Mouse (Mus musculus) neural tube, embryonic 11.5 days (tissue): ENCODE data around the gene Myo1d. TPM values are rescaled to one million over a fixed set of nuclear protein-coding genes. Genes with fewer than 3 reads are reported as not detected.

Experiments used
- ATAC-seq: fragments of 200-750 bp; cut with Nextera tagmentation; 2 replicates; pipeline ENCODE4 v1.8.0; 2017; ENCODE audit warnings: moderate number of reproducible peaks, mild to moderate bottlenecking, moderate TSS enrichment, moderate library complexity; ENCODE audit not compliant: insufficient read depth, low FRiP score, low TSS enrichment
- DNase-seq: peaks from one replicate; pipeline ENCODE4 v3.0.0-alpha.2; 2015; ENCODE audit warnings: low spot score
- H3K27ac ChIP-seq: fragments of 300-500 bp; sonication (generic); 2 replicates; pipeline ENCODE4 v1.5.1; 2014; ENCODE audit warnings: low read depth, mild to moderate bottlenecking, low read length
- H3K27me3 ChIP-seq: fragments of 300-500 bp; sonication (generic); 2 replicates; pipeline ENCODE4 v1.6.1; 2014; ENCODE audit warnings: mild to moderate bottlenecking, low read length, mixed read lengths; ENCODE audit not compliant: control insufficient read depth, insufficient read depth
- H3K36me3 ChIP-seq: fragments of 300-500 bp; sonication (generic); 2 replicates; pipeline ENCODE4 v1.6.1; 2014; ENCODE audit warnings: mild to moderate bottlenecking, low read length, moderate library complexity, mixed read lengths; ENCODE audit not compliant: control insufficient read depth, insufficient read depth
- H3K4me1 ChIP-seq: fragments of 300-500 bp; sonication (generic); 2 replicates; pipeline ENCODE4 v1.6.1; 2014; ENCODE audit warnings: low read length, mixed read lengths; ENCODE audit not compliant: control insufficient read depth, insufficient read depth
- H3K4me2 ChIP-seq: fragments of 300-500 bp; sonication (generic); 2 replicates; pipeline ENCODE4 v1.6.1; 2014; ENCODE audit warnings: low read depth, mild to moderate bottlenecking, moderate library complexity
- H3K4me3 ChIP-seq: fragments of 300-500 bp; sonication (generic); 2 replicates; pipeline ENCODE4 v1.5.1; 2014; ENCODE audit warnings: low read depth, low read length
- H3K9ac ChIP-seq: fragments of 300-500 bp; sonication (generic); 2 replicates; pipeline ENCODE4 v1.6.1; 2014; ENCODE audit warnings: mild to moderate bottlenecking, low read length
- H3K9me3 ChIP-seq: fragments of 300-500 bp; sonication (generic); 2 replicates; pipeline ENCODE4 v1.6.1; 2016; ENCODE audit warnings: low read length; ENCODE audit not compliant: control insufficient read depth
- WGBS: fragments of 180-500 bp; shearing (Covaris S2); extraction: QIAGEN DNeasy Blood & Tissue Kit; methylation state at CpG from one replicate; pipeline ENCODE4 v1.1.7; 2014; 5-methylcytosine and 5-hydroxymethylcytosine counted together
- polyA plus RNA-seq: library from polyadenylated mRNA; unstranded; fragments of >200 nt; fragmentation: Nextera tagmentation; extraction: Ambion mirVana; gene quantifications from 2 replicates; pipeline ENCODE4 v1.2.1, GENCODE M21; 2014

Gene Myo1d
- polyA plus RNA-seq, 1 experiment from 2014 or later = 2.8 TPM

DNA sequence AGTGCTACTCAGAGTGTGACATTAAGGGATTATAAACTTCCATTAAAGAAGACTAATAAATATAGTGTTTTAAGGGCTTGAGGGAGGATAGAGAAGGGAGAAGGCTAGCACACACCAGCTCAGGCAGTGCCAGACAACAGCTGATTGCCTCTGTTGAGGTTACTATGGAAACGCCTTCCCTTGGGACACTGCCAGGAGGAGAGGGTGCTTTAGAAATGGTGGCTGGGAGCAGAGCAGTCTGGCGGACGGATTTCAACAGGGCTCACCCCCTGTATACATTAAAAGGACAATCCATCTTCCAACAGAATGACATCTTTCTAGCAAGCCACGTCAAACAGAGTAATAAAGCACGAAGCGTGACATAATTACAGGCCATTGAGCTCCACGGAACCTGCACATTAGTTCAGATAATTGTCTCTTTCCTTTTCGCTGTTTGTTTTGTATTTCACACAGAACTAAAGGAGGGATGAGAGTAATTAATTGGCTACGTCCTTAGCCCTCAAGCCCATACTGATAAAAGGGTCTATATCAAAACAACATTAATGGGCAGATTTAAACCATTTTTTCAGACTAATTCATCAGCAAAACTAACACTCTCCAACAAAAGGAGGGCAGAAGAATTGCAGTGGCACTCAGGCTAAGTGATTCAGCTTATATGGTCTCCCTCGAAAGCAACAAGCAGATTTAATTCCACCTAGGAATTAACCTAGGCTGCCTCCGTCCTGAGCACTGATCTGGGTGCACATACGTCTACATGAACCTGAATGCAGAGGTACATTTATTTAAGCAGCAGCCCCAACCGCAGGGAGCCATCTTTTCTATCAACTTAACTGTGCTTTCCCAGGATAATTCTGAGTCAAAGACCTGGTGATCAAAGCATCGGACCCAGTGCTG, 201.8 kb downstream of the Myo1d start:
- Histone ChIP-seq H3K27ac (peak overlapping the region; percentile 77), H3K27me3 (peaks cover 18% of the 10 kb centered on the region), H3K4me1 (peaks cover 14% of the 10 kb centered on the region; the same call in 1 of the 2 replicates), H3K4me3 (no peak overlapping the region), H3K36me3 (no peaks in the 10 kb centered on the region), H3K4me2 (peak overlapping the region; percentile 9), H3K9ac (no peak overlapping the region), H3K9me3 (no peaks in the 10 kb centered on the region)
- ATAC-seq (peak; percentile 99), DNase-seq (peak; percentile 84)
- WGBS = 15% methylated on average over 14 of the region's 14 CpGs

GRCm38 (mm10) chr11:80575794-80576193, 204.0 kb downstream of the Myo1d start:
- WGBS = 83% methylated on average over 3 of the region's 3 CpGs

DNA sequence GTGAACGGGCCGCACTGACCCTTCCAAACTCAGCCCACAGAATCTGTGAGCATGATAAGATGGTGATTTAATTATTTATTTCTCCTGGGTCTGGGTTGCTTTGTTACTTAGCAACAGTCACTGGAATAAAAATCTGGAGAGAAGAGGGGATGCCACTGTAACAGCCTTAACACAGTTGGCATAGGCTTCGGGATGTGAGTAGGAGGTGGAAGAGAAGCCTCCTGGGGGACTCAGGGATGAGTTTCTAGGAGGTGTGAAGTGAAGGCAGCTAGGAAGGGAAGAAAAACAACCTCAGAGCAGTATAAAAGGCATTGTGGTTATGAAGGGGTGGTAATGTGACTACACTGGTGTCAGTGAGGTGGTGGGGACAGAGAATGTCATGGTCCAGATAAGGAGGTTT, 213.5 kb downstream of the Myo1d start:
- H3K27me3 ChIP-seq = no peaks in the 10 kb centered on the region
- H3K27ac ChIP-seq = no peak overlapping the region
- ATAC-seq (no peak), DNase-seq (no peak)
- no peak overlapping the region for H3K9ac ChIP-seq
- H3K4me1 ChIP-seq = peaks cover 4% of the 10 kb centered on the region; the same call in 1 of the 2 replicates
- H3K9me3 ChIP-seq = no peaks in the 10 kb centered on the region
- no peak overlapping the region for H3K4me3 ChIP-seq
- no peak overlapping the region for H3K4me2 ChIP-seq
- WGBS = 78% methylated on average over 3 of the region's 3 CpGs
- no peaks in the 10 kb centered on the region for H3K36me3 ChIP-seq

More at GRCm38 (mm10) chr11:80575794-80576193, 204.0 kb downstream of the Myo1d start:
- Histone ChIP-seq H3K27me3 (peaks cover 16% of the 10 kb centered on the region), H3K9me3 (no peaks in the 10 kb centered on the region), H3K27ac (no peak overlapping the region), H3K9ac (no peak overlapping the region), H3K4me2 (no peak overlapping the region), H3K4me3 (no peak overlapping the region), H3K36me3 (no peaks in the 10 kb centered on the region), H3K4me1 (peaks cover 14% of the 10 kb centered on the region; the same call in 1 of the 2 replicates)
- DNase-seq = no peak
- no peak for ATAC-seq

DNA sequence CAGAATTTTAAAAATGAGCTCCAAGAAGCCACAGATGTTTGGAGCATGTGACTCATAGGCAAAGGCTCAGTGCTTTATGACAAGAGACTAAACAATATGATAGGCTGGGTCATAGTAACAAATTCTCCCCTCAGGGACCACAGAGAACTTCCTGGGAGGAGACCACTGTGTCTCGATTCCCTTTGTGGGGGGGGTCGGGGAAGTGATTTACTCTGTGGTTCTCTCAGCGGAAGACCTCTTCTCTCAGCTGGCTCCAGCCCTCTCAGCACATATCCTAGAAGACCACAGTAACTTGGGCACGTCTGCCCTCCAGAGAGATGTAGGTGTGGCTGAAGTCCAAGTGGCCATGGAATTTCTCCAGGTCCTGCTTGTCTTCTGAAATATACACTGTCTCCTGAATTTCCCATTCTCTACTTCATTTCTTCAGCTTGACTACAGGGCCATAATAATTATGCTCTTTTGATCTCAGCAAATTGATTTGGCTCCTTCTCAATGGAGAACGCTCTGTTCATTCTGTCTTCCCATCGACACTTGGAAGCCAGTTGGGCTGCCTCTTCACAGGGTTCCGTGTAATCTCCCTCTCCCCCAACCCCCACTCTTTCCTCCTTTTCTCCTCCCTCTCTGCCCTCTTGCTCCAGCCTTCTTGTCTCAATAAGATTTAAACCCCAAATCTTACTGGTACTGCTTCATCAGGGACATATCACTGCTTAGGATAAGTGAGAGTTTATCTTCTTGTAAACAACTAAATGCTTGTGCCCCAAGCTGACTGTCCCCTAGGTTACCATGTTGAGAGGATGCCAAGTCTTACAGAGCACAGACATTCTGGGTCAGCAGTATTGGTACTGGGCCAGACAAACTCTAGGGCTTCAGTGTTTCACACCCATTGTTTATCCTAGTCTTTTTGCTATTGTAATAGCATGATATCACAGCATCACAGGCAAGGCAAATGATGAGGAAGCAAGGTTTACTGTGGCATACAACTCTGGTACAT, 214.6 kb downstream of the Myo1d start:
- 83% methylated on average over 7 of the region's 7 CpGs for WGBS
- no peak overlapping the region for H3K9ac ChIP-seq
- H3K27me3 ChIP-seq = no peaks in the 10 kb centered on the region
- no peaks in the 10 kb centered on the region for H3K9me3 ChIP-seq
- H3K4me1 ChIP-seq = peaks cover 4% of the 10 kb centered on the region; the same call in 1 of the 2 replicates
- H3K27ac ChIP-seq = no peak overlapping the region
- DNase-seq (no peak), ATAC-seq (no peak)
- H3K36me3 ChIP-seq = no peaks in the 10 kb centered on the region
- H3K4me2 ChIP-seq = no peak overlapping the region
- H3K4me3 ChIP-seq = no peak overlapping the region

GRCm38 (mm10) chr11:80562479-80562878, 217.3 kb downstream of the Myo1d start:
- H3K4me1 ChIP-seq = peaks cover 4% of the 10 kb centered on the region; the same call in 1 of the 2 replicates
- H3K9me3 ChIP-seq = no peaks in the 10 kb centered on the region
- H3K27ac ChIP-seq = no peak overlapping the region
- no peaks in the 10 kb centered on the region for H3K36me3 ChIP-seq
- H3K9ac ChIP-seq = no peak overlapping the region
- no peak overlapping the region for H3K4me3 ChIP-seq
- DNase-seq (no peak), ATAC-seq (no peak)
- no peak overlapping the region for H3K4me2 ChIP-seq
- 49% methylated on average over 3 of the region's 3 CpGs for WGBS
- no peaks in the 10 kb centered on the region for H3K27me3 ChIP-seq

GRCm38 (mm10) chr11:80560770-80561169, 219.1 kb downstream of the Myo1d start:
- Histone ChIP-seq H3K27ac (no peak overlapping the region), H3K9ac (no peak overlapping the region), H3K4me1 (peaks cover 4% of the 10 kb centered on the region; the same call in 1 of the 2 replicates), H3K4me2 (no peak overlapping the region), H3K27me3 (no peaks in the 10 kb centered on the region), H3K4me3 (no peak overlapping the region), H3K9me3 (no peaks in the 10 kb centered on the region), H3K36me3 (no peaks in the 10 kb centered on the region)
- no peak for DNase-seq
- ATAC-seq = no peak
- 80% methylated on average over 5 of the region's 5 CpGs for WGBS

GRCm38 (mm10) chr11:80555416-80555815, 224.4 kb downstream of the Myo1d start:
- no peak overlapping the region for H3K27ac ChIP-seq
- H3K36me3 ChIP-seq = no peaks in the 10 kb centered on the region
- no peaks in the 10 kb centered on the region for H3K9me3 ChIP-seq
- 97% methylated on average over 5 of the region's 5 CpGs for WGBS
- H3K4me3 ChIP-seq = no peak overlapping the region
- H3K27me3 ChIP-seq = no peaks in the 10 kb centered on the region
- no peak overlapping the region for H3K9ac ChIP-seq
- DNase-seq (no peak), ATAC-seq (no peak)
- H3K4me1 ChIP-seq = no peaks in the 10 kb centered on the region
- H3K4me2 ChIP-seq = no peak overlapping the region

GRCm38 (mm10) chr11:80553046-80553445, 226.8 kb downstream of the Myo1d start:
- DNase-seq (no peak), ATAC-seq (no peak)
- Histone ChIP-seq H3K27me3 (no peaks in the 10 kb centered on the region), H3K36me3 (no peaks in the 10 kb centered on the region), H3K9me3 (no peaks in the 10 kb centered on the region), H3K4me1 (no peaks in the 10 kb centered on the region), H3K9ac (no peak overlapping the region), H3K4me3 (no peak overlapping the region), H3K27ac (no peak overlapping the region), H3K4me2 (no peak overlapping the region)
- 86% methylated on average over 11 of the region's 11 CpGs for WGBS
